Mouse (Mus musculus) mouse trophoblast stem cell (cell line): ENCODE measurements around the gene Krtdap.
"Not testable (repeated sequence)": the region's sequence is repeated elsewhere in the genome, so short reads cannot be mapped to it uniquely, and the experiment has no call there.

ENCODE experiments used
- in situ Hi-C, 2 experiments: fragments of 300-500 bp; cut with MseI, MboI; formaldehyde crosslinking; loops; 2 replicates in 1 of 2; 3 replicates in 1 of 2; pipeline ENCODE4 v1.15.1; 2025

Gene Krtdap

DNA sequence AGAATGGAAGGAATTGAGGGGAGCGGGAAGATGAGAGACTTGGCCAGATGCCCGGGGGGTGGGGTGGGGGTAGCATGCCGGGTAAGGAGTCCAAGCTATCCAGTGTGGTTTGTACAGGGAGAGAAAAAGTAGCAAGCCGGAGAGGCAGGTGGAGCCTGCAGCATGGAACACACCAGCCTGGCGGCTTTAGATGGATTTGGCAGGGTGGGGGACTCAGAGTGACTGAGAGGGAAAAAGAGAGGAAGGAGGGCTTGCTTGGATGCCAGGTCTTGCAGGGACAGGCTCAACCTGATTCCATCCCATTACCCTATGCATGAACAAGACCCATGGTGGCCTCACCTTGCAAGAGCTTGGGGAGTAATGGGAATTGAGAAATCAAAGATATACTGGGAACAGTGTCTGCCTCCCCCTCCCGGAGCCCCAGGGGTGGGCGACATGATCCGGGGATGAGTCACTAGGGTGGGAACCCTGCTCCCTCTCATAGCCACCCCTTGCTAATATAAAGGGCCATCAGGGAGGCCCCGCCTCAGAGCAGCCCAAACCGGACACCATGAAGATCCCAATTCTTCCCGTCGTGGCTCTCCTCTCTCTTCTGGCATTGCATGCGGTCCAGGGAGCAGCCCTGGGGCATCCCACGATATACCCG is at the start of gene Krtdap:
Gene Krtdap (plus strand): TSS at position 520 of the 646 bp plus-strand sequence.
- in situ Hi-C loops, result no loop called here

GRCm38 (mm10) chr7:30742570-30742969 is 45.1 kb upstream of the Krtdap start:
- in situ Hi-C loops, result not testable (repeated sequence)

- in situ Hi-C loops, result not testable (repeated sequence)
Measured at GRCm38 (mm10) chr7:30743617-30744016, 44.1 kb upstream of the Krtdap start, which contains the start of gene Gapdhs. Gene Gapdhs (minus strand): TSS chr7:30743681.

GRCm38 (mm10) chr7:30744022-30744598 is 43.6 kb upstream of the Krtdap start:
- in situ Hi-C loops, result no loop called here

DNA sequence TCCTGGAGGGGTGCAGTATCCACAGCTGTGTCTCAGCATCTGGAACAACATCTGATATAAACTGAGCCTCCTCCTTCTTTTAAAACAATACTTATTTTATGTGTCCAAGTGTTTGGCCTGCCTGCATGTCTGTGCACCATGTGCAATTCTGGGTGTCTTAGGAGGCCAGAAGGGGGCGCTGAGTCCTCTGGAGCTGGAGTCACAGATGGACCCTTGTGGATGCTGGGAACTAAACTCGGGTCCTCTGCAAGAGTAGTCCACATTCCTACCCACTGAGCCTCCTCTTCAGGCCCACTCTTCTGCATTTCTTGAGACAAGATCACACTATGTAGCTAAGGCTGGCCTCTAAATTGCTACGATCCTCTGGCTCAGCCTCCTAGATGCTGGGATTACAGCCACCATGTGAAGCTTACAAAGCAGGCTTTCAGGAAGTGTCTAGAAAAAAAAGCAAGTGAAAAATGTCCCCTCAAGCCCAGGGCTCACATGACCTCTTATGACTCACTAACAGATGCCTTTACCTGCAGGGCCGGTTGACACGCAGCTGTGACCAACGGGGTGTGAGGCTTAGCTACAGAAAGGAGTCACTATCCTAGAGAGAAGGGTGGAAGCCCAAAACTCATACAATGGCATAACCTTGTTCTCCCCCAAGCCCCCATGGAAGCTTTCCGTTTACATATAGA is 40.0 kb upstream of the Krtdap start:
- in situ Hi-C loops, result no loop called here

GRCm38 (mm10) chr7:30749824-30750606 is 37.7 kb upstream of the Krtdap start:
- in situ Hi-C loops, result no loop called here

GRCm38 (mm10) chr7:30751086-30751669 is 36.5 kb upstream of the Krtdap start, which contains the start of gene Sbsn:
Gene Sbsn (plus strand): TSS chr7:30751471.
- in situ Hi-C loops, result no loop called here

GRCm38 (mm10) chr7:30757001-30757400 is 30.7 kb upstream of the Krtdap start:
- in situ Hi-C loops, result no loop called here

DNA sequence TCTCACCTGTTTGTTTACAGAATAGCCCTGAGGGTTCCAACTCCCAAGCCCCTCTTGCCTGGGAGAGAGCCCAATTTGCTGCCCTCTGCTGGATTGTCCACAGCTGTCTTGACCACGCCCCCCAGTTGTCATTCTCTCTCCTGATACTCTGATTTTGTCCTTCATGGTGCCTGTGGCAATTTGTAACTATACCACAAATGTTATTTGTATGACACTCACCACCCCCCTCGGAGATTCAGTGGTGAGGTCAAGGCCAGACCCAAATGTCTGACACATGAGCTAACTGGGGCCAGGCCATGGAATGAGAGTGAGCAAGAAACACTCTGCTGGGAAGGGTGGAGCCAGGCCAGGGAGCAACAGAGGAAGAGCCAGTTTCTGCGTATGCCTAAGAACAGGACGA is 28.8 kb upstream of the Krtdap start:
- in situ Hi-C loops, result no loop called here

- in situ Hi-C loops, result no loop called here
Measured at GRCm38 (mm10) chr7:30761769-30762352, 25.8 kb upstream of the Krtdap start.

DNA sequence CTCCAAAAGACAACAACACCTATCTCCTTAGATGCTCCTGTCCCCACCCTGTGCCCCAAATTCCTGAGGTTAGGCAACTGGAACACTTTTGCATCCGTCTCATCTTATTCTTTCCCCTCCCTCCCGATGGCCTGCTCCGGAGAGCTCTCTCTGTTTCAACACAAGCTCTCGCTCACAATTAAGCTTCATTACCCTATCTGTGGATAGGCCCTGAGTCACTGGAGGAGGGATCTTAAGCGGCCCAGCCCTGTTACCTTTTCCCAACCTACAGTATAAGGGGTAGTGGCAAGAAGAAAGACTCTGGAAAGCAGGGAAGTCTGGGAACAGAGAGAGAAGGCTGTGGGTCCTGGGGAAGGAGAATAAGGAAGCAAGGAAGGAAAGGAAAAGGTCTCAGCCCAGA is 24.2 kb upstream of the Krtdap start, which contains the start of gene Dmkn:
Gene Dmkn (plus strand): TSS at position 301 of the 400 bp plus-strand sequence.
- in situ Hi-C loops, result no loop called here

GRCm38 (mm10) chr7:30765173-30765572 is 22.5 kb upstream of the Krtdap start:
- in situ Hi-C loops, result no loop called here

- in situ Hi-C loops, result no loop called here
Measured at GRCm38 (mm10) chr7:30766408-30766807, 21.3 kb upstream of the Krtdap start.

DNA sequence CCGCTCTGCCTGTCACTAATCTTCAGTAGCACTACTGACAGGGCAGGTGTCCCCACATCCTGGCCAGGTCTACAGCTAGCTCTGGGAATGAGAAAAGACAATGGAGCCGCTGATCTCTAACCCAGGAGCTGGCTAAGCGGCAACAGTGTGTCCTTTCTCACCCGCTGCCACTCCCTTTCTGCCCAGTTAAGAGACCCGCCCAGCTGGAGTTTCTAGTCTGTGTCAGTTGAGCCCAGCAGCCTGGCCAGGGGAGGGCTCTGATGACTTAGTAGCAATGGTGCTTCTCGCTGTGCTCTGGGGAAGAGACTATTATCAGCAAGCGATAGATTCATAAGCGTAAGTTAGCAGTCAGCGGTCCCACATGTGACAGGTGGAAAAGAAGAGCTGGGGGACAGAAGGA is 18.5 kb upstream of the Krtdap start:
- in situ Hi-C loops, result no loop called here

- in situ Hi-C loops, result no loop called here
Measured at GRCm38 (mm10) chr7:30776104-30776503, 11.6 kb upstream of the Krtdap start.

GRCm38 (mm10) chr7:30777081-30777579 is 10.6 kb upstream of the Krtdap start:
- in situ Hi-C loops, result no loop called here

DNA sequence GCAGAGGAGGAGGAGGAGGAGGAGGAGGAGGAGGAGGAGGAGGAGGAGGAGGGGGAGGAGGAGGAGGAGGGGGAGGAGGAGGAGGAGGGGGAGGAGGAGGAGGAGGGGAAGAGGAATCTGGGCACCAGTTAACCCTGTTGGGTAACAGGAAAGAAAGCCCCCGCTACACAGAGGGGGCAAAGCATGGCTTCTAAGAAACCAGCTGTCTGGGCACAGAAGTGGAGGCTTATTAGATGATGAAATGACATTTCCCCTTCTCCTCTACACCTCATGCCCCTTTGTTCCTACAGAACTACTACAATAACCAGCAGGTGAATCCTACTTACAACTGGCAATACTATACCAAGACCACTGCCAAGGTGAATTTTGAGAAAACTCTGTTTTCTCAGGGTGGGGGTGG is 9.8 kb upstream of the Krtdap start:
- in situ Hi-C loops, result no loop called here

- in situ Hi-C loops, result no loop called here
Measured at GRCm38 (mm10) chr7:30781792-30782191, 5.9 kb upstream of the Krtdap start.

DNA sequence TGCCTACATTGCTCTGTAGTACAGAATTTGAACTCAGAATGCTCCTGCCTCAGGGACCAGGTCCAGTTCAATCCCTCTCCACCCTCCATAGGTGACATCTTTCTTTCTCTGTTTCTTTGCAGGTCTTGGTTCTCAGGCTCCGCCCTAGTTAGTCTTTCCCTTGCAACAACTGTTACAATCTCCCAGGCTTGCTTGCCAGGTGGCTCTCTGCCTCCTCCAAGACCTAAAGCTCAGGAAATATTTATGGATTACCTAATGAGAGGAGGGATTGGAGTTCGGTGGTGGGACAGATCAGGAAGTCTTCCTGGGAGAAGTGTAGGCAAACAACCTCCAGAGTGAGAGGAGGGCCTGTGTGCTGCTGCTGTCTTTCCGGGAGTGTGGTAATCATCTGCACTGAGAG is 5.0 kb upstream of the Krtdap start:
- in situ Hi-C loops, result no loop called here

- in situ Hi-C loops, result no loop called here
Measured at GRCm38 (mm10) chr7:30785154-30785553, 2.5 kb upstream of the Krtdap start.
